Mouse (Mus musculus) left cerebral cortex, adult 18-20 months (tissue): Measurements from ENCODE around the gene Numbl. TPM values are rescaled to one million over a fixed set of nuclear protein-coding genes. Genes with fewer than 3 reads are reported as not detected.

Experiments
- DNase-seq, 2 experiments: peaks; one replicate each; pipeline ENCODE4 v3.0.0; 2021 to 2022; ENCODE audit warnings: low spot score in 2 of 2, mixed read lengths in 1 of 2
- total RNA-seq, 2 experiments: library from RNA; stranded (reverse); gene quantifications; 2 replicates each; pipeline ENCODE4 v1.2.3; 2021

The Numbl gene
- total RNA-seq, 2 experiments from 2014 or later: 108 to 128 TPM

GRCm38 (mm10) chr7:27322291-27322690 lies 64.1 kb downstream of the Numbl start:
- no peak for DNase-seq

- no peak for DNase-seq
Measured at GRCm38 (mm10) chr7:27323001-27323400, 64.8 kb downstream of the Numbl start.

- DNase-seq: no peak
Measured at GRCm38 (mm10) chr7:27324161-27324560, 65.9 kb downstream of the Numbl start.

GRCm38 (mm10) chr7:27324928-27325327 lies 66.7 kb downstream of the Numbl start:
- no peak for DNase-seq

- DNase-seq: no peak
Measured at GRCm38 (mm10) chr7:27325697-27326096, 67.5 kb downstream of the Numbl start.

- DNase-seq: no peak
Measured at GRCm38 (mm10) chr7:27326101-27326880, 68.1 kb downstream of the Numbl start.

GRCm38 (mm10) chr7:27327500-27327899 lies 69.3 kb downstream of the Numbl start:
- DNase-seq: no peak

GRCm38 (mm10) chr7:27328161-27328560 lies 69.9 kb downstream of the Numbl start:
- no peak for DNase-seq

GRCm38 (mm10) chr7:27328648-27329047 lies 70.4 kb downstream of the Numbl start:
- no peak for DNase-seq

- peak; percentile 80 to 84 for DNase-seq
Measured at GRCm38 (mm10) chr7:27329326-27329947, 71.2 kb downstream of the Numbl start.

GRCm38 (mm10) chr7:27329981-27330380 lies 71.7 kb downstream of the Numbl start:
- DNase-seq: no peak

GRCm38 (mm10) chr7:27330709-27331540 lies 72.7 kb downstream of the Numbl start:
- peak in 1 of 2 experiments; percentile 55 for DNase-seq

- peak in 1 of 2 experiments; percentile 47 for DNase-seq
Measured at GRCm38 (mm10) chr7:27331541-27331851, 73.3 kb downstream of the Numbl start.

Other genes with a start within 250 kb of the Numbl start
- not detected for gene Cyp2a12, start 229.4 kb upstream of the Numbl start, total RNA-seq
- gene Cyp2f2, start 138.5 kb upstream of the Numbl start, total RNA-seq: not detected
- gene Cyp2t4, start 104.7 kb upstream of the Numbl start, total RNA-seq: not detected
- 100 to 1,000 TPM; 101 to 115 TPM for gene Egln2, start 91.6 kb upstream of the Numbl start, total RNA-seq
- 10 to 100 TPM; 93.0 to 99.8 TPM for gene Rab4b, start 79.5 kb upstream of the Numbl start, total RNA-seq
- gene Gm21983, start 77.3 kb upstream of the Numbl start, total RNA-seq: not detected
- 1 to 10 TPM in 1 of 2 experiments, under 1 TPM in 1; 0.70 to 1.4 TPM for gene Mia, start 77.3 kb upstream of the Numbl start, total RNA-seq
- 10 to 100 TPM; 19.7 to 22.7 TPM for gene BC024978, start 62.7 kb upstream of the Numbl start, total RNA-seq
- gene Snrpa, start 62.2 kb upstream of the Numbl start, total RNA-seq: 10 to 100 TPM; 75.9 to 85.9 TPM
- 10 to 100 TPM; 11.3 to 11.7 TPM for gene Itpkc, start 29.8 kb upstream of the Numbl start, total RNA-seq
- gene Coq8b, start 25.4 kb upstream of the Numbl start, total RNA-seq: 10 to 100 TPM; 33.6 to 39.6 TPM
- gene Ltbp4, start 79.3 kb downstream of the Numbl start, total RNA-seq: 10 to 100 TPM; 42.2 to 46.6 TPM
- gene Shkbp1, start 97.6 kb downstream of the Numbl start, total RNA-seq: 10 to 100 TPM; 27.9 to 33.2 TPM
- gene Gm20479, start 99.0 kb downstream of the Numbl start, total RNA-seq: not detected
- gene Sptbn4, start 189.3 kb downstream of the Numbl start, total RNA-seq: 100 to 1,000 TPM; 139 to 142 TPM
- 10 to 100 TPM; 20.8 to 21.3 TPM for gene Blvrb, start 189.5 kb downstream of the Numbl start, total RNA-seq
- gene Sertad3, start 215.3 kb downstream of the Numbl start, total RNA-seq: 1 to 10 TPM; 3.5 to 3.9 TPM
- 10 to 100 TPM; 15.3 to 26.9 TPM for gene Sertad1, start 228.5 kb downstream of the Numbl start, total RNA-seq
- under 1 TPM; 0.23 to 0.33 TPM for gene Prx, start 240.9 kb downstream of the Numbl start, total RNA-seq